9 mouse cellular contexts compared by ENCODE assay signal in genomic region chr11:114683722-114684621, GRCm38 (mm10). TPM values are rescaled to one million over a fixed set of nuclear protein-coding genes. Genes with fewer than 3 reads are reported as not detected.
DNase-seq lines count a peak whose midpoint lies in the region; ATAC-seq and TF ChIP-seq lines count a peak whose summit lies in the region.
"Had no signal": no experiment of that assay in that cellular context is flagged by ENCODE, and none has a peak within 500 bp of the region (broad histone marks: within the 10 kb centered on the region; RNA-seq: fewer than 3 reads in every experiment).

No protein-coding gene starts in this region.

- H3K27ac ChIP-seq in lung, embryonic 14.5 days (ENCODE audit: low read depth): no peak overlapping the region
- peak overlapping the region; percentile 75 for H3K27ac ChIP-seq in embryonic facial prominence, embryonic 10.5 days (replicated peaks)
- H3K27ac ChIP-seq: heart, adult 2 months had no signal

- no peak overlapping the region for H3K9ac ChIP-seq in lung, embryonic 14.5 days

- no peak overlapping the region for H3K4me2 ChIP-seq in lung, embryonic 14.5 days

- H3K36me3 ChIP-seq in lung, embryonic 14.5 days (ENCODE audit: insufficient read depth): no peaks in the 10 kb centered on the region
- H3K36me3 ChIP-seq in embryonic facial prominence, embryonic 10.5 days (replicated peaks): peaks cover 10% of the 10 kb centered on the region

- 65% methylated on average over 20 of the region's 20 CpGs for WGBS in lung, embryonic 14.5 days
- 73% methylated on average over 20 of the region's 20 CpGs for WGBS in embryonic facial prominence, embryonic 10.5 days

- peak; percentile 23 for ATAC-seq in lung, embryonic 14.5 days (ENCODE audit: insufficient read depth)
- peak; percentile 50 for ATAC-seq in megakaryocyte, adult 5-6 weeks (ENCODE audit: poor library complexity, severe bottlenecking)

- no peak overlapping the region for H3K4me3 ChIP-seq in lung, embryonic 14.5 days (ENCODE audit: low read depth, low read length)
- 0 out of 2 replicates have a peak overlapping the region, but pooled peaks have one; percentile 22 for H3K4me3 ChIP-seq in embryonic facial prominence, embryonic 10.5 days
- H3K4me3 ChIP-seq: heart, adult 2 months had no signal

- DNase-seq in cerebellum, adult 11 months: peak; percentile 48
- no peak for DNase-seq in cerebellum, postnatal 36 days
- DNase-seq in lung, embryonic 14.5 days: no peak
- no peak for DNase-seq in lung, postnatal 36 days
- DNase-seq in embryonic facial prominence, embryonic 10.5 days (ENCODE audit: low spot score): no peak
- DNase-seq in frontal cortex, postnatal 14 days (ENCODE audit: low spot score in 2 of 2): no peak
- DNase-seq in gastrocnemius, adult 8-10 months (ENCODE audit: low spot score in 2 of 2): no peak
- DNase-seq: heart, adult 2 months had no signal

- H3K27me3 ChIP-seq in lung, embryonic 14.5 days (ENCODE audit: insufficient read depth, low read length): no peaks in the 10 kb centered on the region
- H3K27me3 ChIP-seq in embryonic facial prominence, embryonic 10.5 days (replicated peaks; ENCODE audit: low read depth, poor library complexity, severe bottlenecking): no peaks in the 10 kb centered on the region

- H3K9me3 ChIP-seq in lung, embryonic 14.5 days (ENCODE audit: low read depth, low read length): no peaks in the 10 kb centered on the region
- no peaks in the 10 kb centered on the region for H3K9me3 ChIP-seq in embryonic facial prominence, embryonic 10.5 days

- TF ChIP-seq CTCF in lung, embryonic 14.5 days (IDR thresholded peaks at IDR 0.05; ENCODE audit: low read depth): no peak

- H3K4me1 ChIP-seq in lung, embryonic 14.5 days (ENCODE audit: insufficient read depth): peaks cover 14% of the 10 kb centered on the region
- H3K4me1 ChIP-seq in embryonic facial prominence, embryonic 10.5 days: peaks cover 61% of the 10 kb centered on the region

RNA-seq across cellular contexts. Expression of gene Ttyh2, which starts 8.7 kb away (rescaled TPM):
- polyA plus RNA-seq in lung, embryonic 14.5 days (2014; fragmentation: Nextera tagmentation; extraction: Ambion mirVana): 12.1 and 13.1 TPM in 2 replicates
- polyA plus RNA-seq in embryonic facial prominence, embryonic 10.5 days (2016; fragmentation: Nextera tagmentation; extraction: Ambion mirVana): 14.9 and 16.1 TPM in 2 replicates
- 0.27 and 0.40 TPM in 2 replicates for total RNA-seq in megakaryocyte, adult 5-6 weeks (2015)
- total RNA-seq in megakaryocyte, adult 5-6 weeks (2017): 0.73 and 0.88 TPM in 2 replicates
- total RNA-seq in gastrocnemius, adult 8-10 months (2022): 10 to 100 TPM; 17.6 to 20.2 (median 19.4) TPM

RNA-seq across cellular contexts. Expression of gene Rpl38, which starts 15.6 kb away (rescaled TPM):
- polyA plus RNA-seq in lung, embryonic 14.5 days (2014; fragmentation: Nextera tagmentation; extraction: Ambion mirVana): 978 and 1,085 TPM in 2 replicates
- polyA plus RNA-seq in embryonic facial prominence, embryonic 10.5 days (2016; fragmentation: Nextera tagmentation; extraction: Ambion mirVana): 1,047 and 1,098 TPM in 2 replicates
- 716 and 867 TPM in 2 replicates for total RNA-seq in megakaryocyte, adult 5-6 weeks (2015)
- 2,870 and 3,242 TPM in 2 replicates for total RNA-seq in megakaryocyte, adult 5-6 weeks (2017)
- total RNA-seq in gastrocnemius, adult 8-10 months (2022): 100 to 1,000 TPM; 528 to 780 (median 621) TPM

RNA-seq across cellular contexts. Expression of gene Dnaic2, which starts 43.2 kb away (rescaled TPM):
- 0.16 and 0.85 TPM in 2 replicates for polyA plus RNA-seq in lung, embryonic 14.5 days (2014; fragmentation: Nextera tagmentation; extraction: Ambion mirVana)
- 1.7 and 1.8 TPM in 2 replicates for polyA plus RNA-seq in embryonic facial prominence, embryonic 10.5 days (2016; fragmentation: Nextera tagmentation; extraction: Ambion mirVana)
- total RNA-seq in megakaryocyte, adult 5-6 weeks (2015): not detected in 2 replicates
- not detected in 2 replicates for total RNA-seq in megakaryocyte, adult 5-6 weeks (2017)
- not detected for total RNA-seq in gastrocnemius, adult 8-10 months (2022)

Comparison
In these comparisons a context has a peak if more than half of its experiments do, and no peak if none do; other contexts are left out.
1. RNA of gene Ttyh2, which starts 8.7 kb away (total RNA-seq): 17.6 to 20.2 TPM in gastrocnemius, adult 8-10 months; 0.27 to 0.88 TPM in megakaryocyte, adult 5-6 weeks; every median in the first group is over 4 times any median in the second.